Mouse (Mus musculus): ENCODE measurements around the gene Nupr1l.
A peak's percentile ranks its signal among the peaks of the same experiment; 100 is the strongest.
"Not testable (repeated sequence)": the region's sequence is repeated elsewhere in the genome, so short reads cannot be mapped to it uniquely, and the experiment has no call there.

The Nupr1l gene

DNA sequence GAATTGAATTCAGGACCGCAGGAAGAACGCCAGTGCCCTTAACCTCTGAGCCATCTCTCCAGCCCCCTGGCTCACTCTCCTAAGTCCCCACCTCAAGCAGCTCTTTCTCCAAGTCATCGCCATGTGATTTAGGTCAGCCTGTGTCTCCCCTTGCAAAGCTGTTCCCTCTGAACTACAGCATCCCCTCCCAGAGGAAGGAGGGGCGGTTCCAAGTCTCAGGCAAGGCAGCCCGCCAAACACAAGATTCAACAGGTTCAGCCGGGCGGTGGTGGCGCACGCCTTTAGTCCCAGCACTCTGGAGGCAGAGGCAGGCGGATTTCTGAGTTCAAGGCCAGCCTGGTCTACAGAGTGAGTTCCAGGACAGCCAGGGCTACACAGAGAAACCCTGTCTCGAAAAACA is 7.2 kb downstream of the Nupr1l start:
- DNase-seq (ENCODE audit: low read depth, low spot score) = not testable (repeated sequence)

DNA sequence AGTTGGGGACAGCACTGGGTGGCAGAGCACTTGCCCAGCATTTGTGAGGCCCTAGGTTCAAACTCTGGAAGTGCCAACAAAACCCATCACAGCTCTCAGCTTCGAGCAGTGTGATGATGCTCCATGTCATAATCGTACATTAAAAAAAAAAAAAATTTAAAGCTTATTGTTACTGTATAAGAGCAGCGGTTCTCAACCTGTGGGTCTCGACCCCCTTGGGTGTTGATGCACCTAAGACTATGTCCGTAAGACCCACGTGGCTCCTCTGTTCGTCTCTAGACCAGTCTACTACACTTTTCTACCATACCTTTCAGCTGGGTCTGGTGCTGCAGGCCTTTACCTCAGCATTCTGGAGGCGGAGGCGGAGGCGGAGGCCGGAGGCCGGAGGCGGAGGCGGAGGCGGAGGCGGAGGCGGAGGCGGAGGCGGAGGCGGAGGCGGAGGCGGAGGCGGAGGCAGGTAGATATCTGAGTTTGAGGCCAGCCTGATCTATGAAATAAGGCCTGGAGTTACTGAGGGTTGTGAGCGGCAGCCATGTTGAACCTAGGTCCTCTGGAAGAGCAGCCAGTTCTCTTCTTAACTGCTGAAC is 9.8 kb downstream of the Nupr1l start:
- DNase-seq (ENCODE audit: low read depth, low spot score) = no peak

DNA sequence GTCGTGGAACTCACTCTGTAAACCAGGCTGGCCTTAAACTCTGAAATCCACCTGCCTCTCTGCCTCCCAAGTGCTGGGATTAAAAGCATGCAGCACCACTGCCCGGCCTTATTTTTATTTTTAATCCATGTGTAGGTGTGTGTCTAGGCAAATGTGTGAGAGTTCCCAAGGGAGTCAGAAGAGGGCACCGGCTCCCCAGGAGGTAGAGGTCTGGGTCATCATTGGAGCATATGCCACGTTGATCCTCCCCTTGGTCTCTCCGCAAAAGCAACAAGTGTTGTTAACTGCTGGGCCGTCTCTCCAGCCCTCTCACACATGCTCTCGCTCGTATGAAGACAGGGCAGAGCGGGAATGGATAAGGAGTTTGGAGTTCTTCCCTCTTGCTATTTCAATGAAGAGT is 10.4 kb downstream of the Nupr1l start:
- DNase-seq (ENCODE audit: low read depth, low spot score) = no peak

DNA sequence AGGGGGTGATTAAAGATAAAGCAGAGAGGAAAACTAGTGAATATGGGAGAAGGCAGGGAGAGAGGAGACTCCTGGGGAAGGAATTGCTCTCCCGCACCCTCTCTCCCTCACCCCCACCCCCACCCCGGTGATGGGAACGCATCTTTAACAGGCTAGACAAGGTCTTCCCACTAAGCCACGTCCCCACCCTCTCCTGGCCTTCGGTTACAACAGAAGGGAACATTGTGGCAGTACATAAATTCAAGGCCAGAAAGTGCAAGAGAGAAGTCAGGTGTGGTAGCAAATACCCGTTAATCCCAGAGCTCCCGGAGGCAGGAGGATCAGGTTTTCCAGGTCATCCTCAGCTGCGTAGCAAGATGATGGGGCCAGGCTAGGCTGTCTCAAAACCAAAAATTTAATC is 11.0 kb downstream of the Nupr1l start:
- DNase-seq (ENCODE audit: low read depth, low spot score) = no peak

DNA sequence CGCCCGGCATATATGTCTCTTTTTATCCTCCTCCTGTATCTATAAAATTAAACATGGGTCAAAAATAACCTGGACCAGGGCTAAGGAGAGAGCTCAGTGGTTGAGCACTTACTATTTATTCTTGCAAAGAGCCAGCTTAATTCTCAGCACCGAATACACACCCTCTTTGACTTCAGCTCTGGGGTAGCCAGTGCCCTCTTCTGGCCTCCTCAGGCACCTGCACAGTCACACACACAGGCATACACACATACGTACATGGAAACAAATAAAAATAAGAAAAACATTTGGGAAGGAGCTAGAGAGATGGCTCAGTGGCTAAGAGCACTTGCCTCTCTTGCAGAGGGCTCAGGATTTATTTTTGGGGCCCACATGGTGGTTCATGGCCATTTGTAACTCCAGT is 13.6 kb downstream of the Nupr1l start:
- DNase-seq (ENCODE audit: low read depth, low spot score) = no peak

DNA sequence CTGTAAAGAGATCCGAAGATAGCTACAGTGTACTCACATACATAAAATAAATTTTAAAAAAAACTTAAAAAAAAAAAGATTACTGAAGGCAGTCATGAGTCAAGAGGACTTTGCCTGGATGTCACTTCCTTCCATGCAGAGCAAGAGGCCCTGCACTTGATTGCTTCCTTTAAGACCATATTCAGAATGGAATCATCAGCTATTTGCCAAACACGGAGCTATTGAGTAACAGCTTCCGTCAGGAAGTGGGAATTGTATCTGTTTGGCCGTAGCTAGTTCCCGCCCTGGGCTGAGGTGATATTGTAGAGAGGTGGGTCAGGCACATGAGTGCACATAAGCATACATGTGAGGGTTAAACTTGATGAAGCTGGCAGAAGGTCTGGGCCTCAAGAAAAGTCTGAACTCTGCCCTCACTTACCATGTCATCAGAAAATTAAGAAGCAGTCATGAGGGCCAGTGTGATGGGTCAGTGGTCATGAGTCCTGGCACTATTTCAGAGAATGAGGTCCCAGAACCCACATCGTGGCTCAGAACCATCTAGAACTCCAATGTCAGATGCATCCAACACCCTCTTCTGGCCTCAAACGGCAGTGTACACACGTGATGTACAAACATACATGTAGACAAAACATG is 16.6 kb downstream of the Nupr1l start:
- DNase-seq (ENCODE audit: low read depth, low spot score) = no peak

DNA sequence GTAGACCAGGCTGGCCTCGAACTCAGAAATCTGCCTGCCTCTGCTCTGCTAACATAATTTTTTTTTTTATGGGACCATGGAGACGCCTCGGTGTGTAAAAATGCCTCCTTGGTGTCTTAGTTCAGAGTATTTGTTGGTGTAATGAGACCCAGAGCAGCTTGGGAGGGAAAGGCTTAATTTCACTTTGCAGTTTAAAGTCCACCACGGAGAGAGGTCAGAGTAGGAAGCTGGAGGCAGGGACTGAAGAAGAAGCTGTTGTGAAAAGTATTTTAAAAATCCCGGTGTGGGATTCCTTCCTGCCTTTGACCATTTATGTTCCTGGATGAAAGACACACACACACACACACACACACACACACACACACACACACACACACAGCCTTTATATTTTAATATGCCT is 17.6 kb downstream of the Nupr1l start:
- no peak for DNase-seq (ENCODE audit: low read depth, low spot score)

DNA sequence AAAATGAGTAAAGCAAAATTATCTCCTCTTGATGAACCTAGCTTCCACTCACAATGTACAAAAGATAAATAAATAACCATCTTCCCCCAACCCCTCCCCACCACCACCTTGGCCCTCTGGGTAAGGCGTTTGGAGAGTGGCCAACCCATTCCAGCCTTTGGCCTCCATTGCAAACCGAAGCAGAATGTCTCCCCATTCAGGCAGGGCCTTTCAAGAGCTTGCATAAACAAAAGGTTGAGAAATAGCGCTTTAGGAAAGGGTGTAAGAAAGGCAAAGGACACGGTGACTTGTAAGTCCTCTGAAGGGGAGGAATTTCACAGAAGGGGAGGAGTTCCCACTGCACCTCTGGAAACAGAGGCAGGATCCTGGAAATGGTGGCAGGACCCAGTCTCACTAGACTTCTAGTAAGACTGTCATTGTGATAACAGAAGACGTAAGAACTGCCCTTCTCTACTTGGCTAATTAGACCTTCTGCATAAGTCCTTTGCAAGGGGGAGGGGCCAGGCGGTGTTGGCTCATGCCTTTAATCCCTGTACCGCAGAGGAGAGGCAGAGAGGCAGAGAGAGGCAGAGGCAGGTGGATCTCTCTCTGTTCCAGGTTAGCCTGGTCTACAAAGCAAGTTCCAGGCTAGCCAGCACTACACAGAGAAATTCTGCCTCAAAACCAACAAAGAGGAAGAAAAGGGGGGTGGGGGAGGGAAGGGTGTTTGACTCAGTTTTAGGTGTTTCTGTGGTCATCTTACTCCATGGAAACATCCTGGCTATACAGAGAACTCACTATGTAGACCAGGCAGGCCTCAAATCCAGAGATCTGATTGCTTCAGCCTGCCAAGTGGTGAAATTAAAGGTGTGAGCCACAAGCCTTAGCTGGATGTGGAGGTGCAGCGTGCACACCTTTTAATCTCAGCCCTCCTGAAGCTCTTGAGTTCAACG is 21.9 kb downstream of the Nupr1l start:
- no peak for DNase-seq (ENCODE audit: low read depth, low spot score)

DNA sequence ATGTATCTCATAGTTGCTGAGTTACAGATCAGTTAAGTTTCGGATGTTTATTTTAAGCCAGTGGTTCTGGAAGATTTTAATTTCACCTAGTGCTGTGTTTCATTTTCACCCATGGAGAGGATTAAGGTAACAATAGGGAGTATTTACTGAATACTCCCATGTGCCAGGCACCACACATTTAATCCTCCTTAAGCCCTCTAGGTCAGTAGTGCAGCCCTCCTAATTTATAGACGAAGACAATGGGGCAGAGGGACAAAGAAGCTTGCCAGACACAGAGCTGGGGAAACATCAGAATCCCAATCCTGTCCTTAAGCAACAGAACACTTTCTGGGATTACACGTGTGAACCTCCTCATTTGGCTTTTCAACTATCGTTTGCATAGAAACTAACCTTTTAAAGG is 28.6 kb downstream of the Nupr1l start:
- DNase-seq (ENCODE audit: low read depth, low spot score) = no peak

DNA sequence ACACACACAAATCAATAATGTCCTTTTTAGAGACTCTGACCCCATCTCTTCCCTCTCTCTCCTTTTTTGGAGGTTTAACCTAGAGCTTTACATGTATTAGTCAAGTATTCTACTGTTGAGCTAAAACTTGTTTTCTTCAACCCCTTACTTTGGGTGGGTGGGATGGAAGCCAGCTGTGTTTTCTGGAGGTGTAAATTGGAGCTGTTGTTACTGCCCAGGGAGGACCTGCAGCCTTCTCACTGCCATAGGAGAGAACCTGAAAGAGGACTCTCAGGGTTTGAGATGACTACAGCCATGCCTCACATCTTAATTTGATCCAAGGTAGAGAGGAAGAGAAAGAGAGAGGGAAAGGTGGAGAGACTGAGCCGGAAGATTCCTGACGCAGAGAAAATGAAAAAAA is 31.9 kb downstream of the Nupr1l start:
- no peak for DNase-seq (ENCODE audit: low read depth, low spot score)

DNA sequence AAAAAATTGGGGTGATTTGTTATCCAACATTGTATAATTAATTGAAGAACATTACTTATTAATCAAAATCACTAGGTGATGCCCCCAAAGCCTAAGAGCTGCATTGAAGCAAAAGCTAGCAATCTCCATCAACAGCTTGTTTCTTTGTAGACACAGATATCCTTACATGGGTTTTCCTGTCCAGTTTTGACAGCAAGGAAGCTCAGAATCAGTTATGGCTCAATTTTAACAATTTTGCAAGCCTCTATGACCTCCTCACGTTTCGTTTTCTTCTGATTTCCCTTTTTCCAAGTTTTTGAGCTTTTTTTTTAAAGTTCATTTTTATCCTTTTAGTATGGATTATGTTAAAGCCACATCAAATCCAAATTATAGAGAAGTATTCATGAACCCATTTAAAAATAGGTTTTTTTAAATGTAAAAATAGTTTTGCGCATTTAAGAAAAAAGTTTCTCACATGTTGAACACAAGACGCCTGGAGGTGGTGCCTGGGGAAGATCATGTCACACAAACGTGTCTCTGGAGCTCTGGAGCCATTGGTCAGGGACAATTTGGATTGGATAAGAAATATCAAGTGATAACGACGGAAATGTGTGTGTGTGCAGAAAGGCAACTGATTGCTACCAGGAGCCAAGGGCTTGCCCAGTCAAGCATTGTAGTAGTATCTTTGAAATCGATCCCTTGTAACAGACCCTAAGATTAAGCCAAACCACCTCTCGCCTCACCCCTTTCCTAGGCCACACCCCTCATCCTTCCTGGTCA is 32.6 kb downstream of the Nupr1l start:
- DNase-seq (ENCODE audit: low read depth, low spot score) = no peak

DNA sequence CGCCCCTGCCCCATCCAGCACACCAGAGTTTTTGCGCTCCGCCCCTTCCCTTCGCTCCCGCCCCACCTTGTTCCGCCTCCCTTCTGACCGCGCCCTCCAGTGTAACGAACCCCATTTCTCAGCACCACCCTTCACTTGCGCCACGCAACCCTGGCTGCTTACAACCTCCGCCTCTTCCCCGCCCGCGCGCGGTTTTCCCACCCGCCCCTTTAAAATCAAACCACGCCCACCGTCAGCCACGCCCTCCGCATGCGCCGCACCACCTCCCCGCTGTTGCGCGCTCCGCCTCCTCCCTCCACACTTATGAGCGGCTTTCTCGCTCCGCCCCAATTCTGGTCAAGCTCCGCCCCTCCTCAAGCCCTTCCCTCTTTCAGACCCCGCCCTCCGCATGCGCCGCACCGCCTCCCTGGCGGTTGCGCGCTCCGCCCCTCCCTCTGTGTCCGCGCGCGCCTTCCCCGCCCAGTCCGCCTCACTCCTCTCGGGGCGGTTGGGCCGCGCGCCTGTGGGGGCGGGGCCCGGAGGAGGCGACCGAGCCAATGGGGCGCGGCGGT is 33.2 kb downstream of the Nupr1l start, which contains the start of gene Vkorc1l1:
Gene Vkorc1l1, plus strand, starts transcription at position 476 of the 551 bp plus-strand sequence.
- DNase-seq (ENCODE audit: low read depth, low spot score) = peak; percentile 100

DNA sequence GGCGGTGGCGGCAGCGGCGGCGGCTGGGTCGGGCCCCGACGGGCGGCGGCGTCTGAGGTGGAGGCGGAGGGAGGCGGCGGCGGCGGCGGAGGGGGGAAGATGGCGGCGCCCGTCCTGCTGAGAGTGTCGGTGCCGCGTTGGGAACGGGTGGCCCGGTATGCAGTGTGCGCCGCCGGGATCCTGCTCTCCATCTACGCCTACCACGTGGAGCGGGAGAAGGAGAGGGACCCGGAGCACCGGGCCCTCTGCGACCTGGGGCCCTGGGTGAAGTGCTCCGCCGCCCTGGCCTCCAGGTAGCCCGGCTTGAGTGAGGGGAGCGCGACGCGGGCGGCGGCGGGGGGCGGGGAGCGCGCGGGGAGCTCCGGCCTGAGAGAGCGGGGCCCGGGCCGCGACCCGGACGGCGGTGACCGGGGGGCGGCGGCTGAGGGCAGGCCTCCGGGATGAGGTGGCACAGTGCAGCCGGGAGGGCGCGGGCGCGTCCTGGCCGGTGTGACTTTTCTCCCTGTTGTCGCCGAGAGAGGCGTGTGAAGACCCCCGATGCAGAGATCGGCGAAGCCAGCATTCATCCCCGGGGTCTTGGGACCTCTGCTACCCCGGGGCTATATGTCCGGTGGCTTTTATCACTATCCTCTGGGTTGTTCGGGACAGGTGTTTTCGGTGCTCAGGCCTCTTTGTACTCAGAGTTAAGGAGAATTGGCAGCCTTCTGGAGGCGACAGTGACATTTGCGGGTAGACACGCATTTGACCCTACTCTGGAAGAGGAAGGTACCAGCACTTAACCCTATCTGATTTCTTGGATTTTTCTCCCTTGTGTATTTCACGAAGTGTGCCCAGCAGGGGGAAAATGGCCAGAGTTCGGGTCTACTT is 34.0 kb downstream of the Nupr1l start:
- DNase-seq (ENCODE audit: low read depth, low spot score) = not testable (repeated sequence)

DNA sequence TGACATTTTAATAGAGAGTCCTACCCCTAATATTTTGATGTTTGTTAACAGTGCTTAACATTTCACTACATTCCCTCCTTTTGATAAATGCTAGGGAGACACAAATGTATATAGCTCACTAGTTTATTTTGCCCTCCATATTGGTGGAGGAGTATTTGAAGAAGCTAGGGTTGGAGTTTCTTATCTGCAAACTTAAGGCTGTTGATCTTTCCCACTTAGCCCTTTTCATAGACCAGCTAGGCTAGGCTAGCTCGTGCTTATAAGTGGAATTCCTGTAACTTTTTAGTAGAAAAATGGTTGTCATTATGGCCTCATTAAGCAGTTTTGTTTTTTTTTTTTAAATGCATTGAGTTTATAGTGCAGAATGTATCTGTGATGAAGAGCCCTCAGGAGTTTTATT is 35.1 kb downstream of the Nupr1l start:
- DNase-seq (ENCODE audit: low read depth, low spot score) = no peak

DNA sequence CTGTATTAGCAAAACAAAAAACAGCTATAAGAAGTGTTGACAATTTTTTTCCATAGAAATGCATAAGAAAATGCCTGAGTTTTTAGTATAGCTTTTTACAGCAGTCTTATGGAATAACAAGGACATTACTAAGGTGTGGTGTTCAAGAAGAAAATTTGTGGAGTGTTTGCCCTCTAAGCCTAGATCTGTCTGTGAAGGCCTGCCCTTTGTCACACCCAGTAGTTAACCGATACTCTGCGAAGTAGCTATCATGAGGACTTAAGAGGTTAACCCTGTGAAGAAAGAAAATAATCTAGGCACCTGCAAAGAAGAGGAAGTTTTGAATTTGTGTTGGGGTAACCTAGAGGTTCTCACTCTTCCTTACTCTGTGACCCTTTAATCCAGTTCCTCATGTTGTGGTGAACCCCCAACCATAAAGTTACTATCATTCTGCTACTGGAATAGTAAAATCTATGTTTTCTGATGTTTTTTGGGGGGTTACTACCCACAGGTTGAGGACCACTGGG is 39.2 kb downstream of the Nupr1l start:
- no peak for DNase-seq (ENCODE audit: low read depth, low spot score)

DNA sequence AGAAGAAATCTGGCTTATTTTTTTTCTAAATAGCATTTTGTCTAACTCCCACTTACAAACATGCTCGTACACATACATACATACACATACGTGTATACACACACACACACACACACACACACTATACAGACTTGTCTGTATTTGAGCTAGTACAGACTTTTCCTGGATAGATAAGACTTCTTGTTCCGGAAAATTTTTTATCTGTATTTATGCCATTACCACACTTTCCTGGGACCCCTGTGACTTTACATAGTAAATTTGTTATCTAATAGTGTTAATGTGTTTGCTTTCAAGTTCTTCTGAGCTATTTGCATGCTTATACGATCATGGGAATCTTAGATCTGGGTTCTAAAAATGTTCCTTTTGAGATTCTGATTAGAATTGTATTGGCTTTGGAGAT is 43.8 kb downstream of the Nupr1l start:
- DNase-seq (ENCODE audit: low read depth, low spot score) = no peak

DNA sequence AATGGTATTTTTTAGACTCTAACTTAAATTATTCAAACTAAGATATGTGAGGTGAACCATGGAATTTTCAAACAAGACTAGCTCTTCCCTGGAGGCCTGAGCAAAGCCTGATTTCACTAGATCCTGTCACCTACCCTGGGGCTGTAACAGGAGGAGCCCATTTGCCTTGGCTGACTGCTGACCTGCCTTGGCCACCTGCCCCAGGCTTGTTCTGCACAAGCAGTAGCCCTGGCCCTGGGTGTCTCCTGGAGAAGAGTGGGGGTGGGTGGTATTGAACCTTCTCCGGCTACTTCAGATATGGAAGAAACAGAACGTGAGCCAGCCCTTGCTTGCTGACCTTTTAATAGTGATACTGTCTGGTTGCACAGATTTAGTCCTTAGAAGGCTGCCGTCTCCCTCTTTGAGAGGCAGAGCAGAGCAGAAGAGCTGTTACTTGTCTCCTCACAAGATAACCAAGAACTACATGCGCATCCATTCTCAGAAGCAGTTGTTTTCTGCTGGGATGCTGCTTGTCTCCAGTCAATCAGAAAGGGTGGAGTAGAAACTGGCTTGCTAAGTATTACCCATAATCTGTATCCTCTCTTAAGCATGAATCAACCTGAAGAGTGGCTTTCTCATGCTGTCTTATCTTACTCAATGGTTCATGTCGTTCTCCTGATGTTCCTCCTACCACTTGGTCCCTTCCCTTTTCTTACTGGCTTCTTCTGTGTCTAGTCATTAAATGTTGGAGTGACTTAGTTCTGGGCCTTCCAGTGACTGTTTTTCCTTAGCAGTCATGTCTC is 46.3 kb downstream of the Nupr1l start:
- DNase-seq (ENCODE audit: low read depth, low spot score) = peak; percentile 73

DNA sequence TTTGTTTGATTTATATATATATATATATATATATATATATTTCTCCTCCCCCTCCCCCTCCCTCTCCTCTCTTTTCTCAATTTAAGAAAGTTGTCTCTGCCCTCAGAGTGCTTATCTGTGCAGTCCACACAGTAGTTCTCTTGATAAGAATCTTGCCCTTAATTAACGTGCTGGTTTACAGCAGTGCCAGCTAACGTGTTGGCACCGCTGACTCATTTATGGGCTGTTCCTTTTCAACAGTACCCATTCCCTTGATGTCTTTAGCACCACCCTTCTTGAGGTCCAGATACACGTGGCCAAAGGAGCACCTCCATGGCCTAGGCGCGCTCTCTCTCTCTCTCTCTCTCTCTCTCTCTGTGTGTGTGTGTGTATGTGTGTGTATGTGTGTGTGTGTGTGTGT is 47.5 kb downstream of the Nupr1l start:
- no peak for DNase-seq (ENCODE audit: low read depth, low spot score)

DNA sequence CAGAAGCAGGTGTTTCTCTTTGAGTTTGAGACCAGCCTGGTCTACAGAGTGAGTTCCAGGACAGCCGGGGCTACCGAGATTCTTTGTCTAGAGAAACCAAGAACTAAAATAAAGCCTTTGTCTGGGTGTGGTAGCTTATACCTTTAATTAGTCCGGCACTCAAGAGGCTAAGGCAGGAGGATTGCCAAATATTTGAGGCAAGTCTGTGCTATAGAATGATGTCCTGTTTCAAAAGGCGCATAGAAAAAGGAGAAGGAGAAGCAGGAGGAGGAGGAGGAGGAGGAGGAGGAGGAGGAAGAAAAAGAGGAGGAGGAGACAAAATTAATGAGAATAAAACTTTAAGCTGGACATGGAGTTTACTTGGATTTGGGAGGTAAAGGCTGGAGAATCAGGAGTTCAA is 54.9 kb downstream of the Nupr1l start:
- no peak for DNase-seq (ENCODE audit: low read depth, low spot score)
